Mouse (Mus musculus): ENCODE data around the gene Ip6k1. TPM values are rescaled to one million over a fixed set of nuclear protein-coding genes. Genes with fewer than 3 reads are reported as not detected.

Ip6k1 gene
- polyA plus RNA-seq, 1 experiment, result 34.4 TPM

- Histone ChIP-seq H3ac (ENCODE audit: control insufficient read depth, insufficient read length) (no peak overlapping the region), H3K36me3 (ENCODE audit: control insufficient read depth, insufficient read depth) (no peaks in the 10 kb centered on the region), H3K4me3 (no peak overlapping the region), H3K27me3 (ENCODE audit: control insufficient read depth, insufficient read depth, insufficient read length) (peaks cover 4% of the 10 kb centered on the region), H3K79me2 (ENCODE audit: control insufficient read depth, insufficient read depth) (no peaks in the 10 kb centered on the region), H3K4me2 (ENCODE audit: low read depth) (no peak overlapping the region)
- TF ChIP-seq MYOD1 (IDR thresholded peaks at IDR 0.05; ENCODE audit: control insufficient read depth in 1 of 3, insufficient read length in 2 of 3, low read depth in 2 of 3) (no peak), E2F4 (IDR thresholded peaks at IDR 0.05; ENCODE audit: insufficient read depth) (no peak)
Observed at GRCm38 (mm10) chr9:107987950-107988349, 14.4 kb upstream of the Ip6k1 start.

GRCm38 (mm10) chr9:107992197-107992596, 10.1 kb upstream of the Ip6k1 start, which contains the start of gene Cdhr4:
Cdhr4 (plus strand) TSS chr9:107992497.
- H3K79me2 ChIP-seq (ENCODE audit: control insufficient read depth, insufficient read depth), result no peaks in the 10 kb centered on the region
- no peaks in the 10 kb centered on the region for H3K36me3 ChIP-seq (ENCODE audit: control insufficient read depth, insufficient read depth)
- H3K4me3 ChIP-seq, result no peak within 1 kb of the TSS
- H3K4me2 ChIP-seq (ENCODE audit: low read depth), result no peak within 1 kb of the TSS
- H3K27me3 ChIP-seq (ENCODE audit: control insufficient read depth, insufficient read depth, insufficient read length), result peaks cover 14% of the 10 kb centered on the region
- TF ChIP-seq E2F4 (IDR thresholded peaks at IDR 0.05; ENCODE audit: insufficient read depth) (no peak), MYOG (IDR thresholded peaks at IDR 0.05; ENCODE audit: control insufficient read depth in 1 of 3, insufficient read depth in 1 of 3, insufficient read length in 2 of 3, low read depth in 2 of 3) (no peak), SRF (IDR thresholded peaks at IDR 0.05; ENCODE audit: control insufficient read depth, insufficient read length, low read depth) (no peak), POLR2A (IDR thresholded peaks at IDR 0.05; ENCODE audit: insufficient read length, low read depth) (no peak), USF1 (IDR thresholded peaks at IDR 0.05; ENCODE audit: low read depth) (no peak), CEBPB (IDR thresholded peaks at IDR 0.05; ENCODE audit: insufficient read depth, poor library complexity, severe bottlenecking) (no peak), POLR2AphosphoS2 (IDR thresholded peaks at IDR 0.05; ENCODE audit: insufficient read length, low read depth) (no peak), MYOD1 (IDR thresholded peaks at IDR 0.05; ENCODE audit: control insufficient read depth in 1 of 3, insufficient read length in 2 of 3, low read depth in 2 of 3) (no peak), MAX (IDR thresholded peaks at IDR 0.05; ENCODE audit: low read depth) (no peak), TCF3 (IDR thresholded peaks at IDR 0.05; ENCODE audit: insufficient read length, low read depth) (no peak), REST (IDR thresholded peaks at IDR 0.05; ENCODE audit: insufficient read depth, insufficient read length) (no peak)
- no peak within 1 kb of the TSS for H3ac ChIP-seq (ENCODE audit: control insufficient read depth, insufficient read length)

DNA sequence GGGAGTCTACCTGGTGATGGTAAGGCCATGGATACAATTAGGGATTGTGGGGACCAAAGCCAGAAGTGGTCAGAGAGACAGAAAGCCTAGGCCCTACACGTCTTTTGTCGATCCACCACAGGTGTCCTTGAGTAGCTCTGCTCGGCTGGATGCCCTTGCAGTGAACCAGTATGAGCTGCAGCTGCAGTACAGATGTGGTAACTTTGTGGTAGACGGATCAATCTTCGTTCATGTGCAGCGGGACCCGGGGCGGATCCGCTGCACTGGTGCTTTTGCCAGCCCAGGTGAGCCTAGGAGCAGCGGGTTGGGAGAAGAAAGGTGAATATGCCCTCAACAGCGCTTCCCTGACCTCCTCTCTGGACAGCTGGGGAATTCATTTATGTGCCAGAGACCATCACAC, 9.3 kb upstream of the Ip6k1 start:
- TF ChIP-seq TCF12 (IDR thresholded peaks at IDR 0.05; ENCODE audit: insufficient read depth, poor library complexity, severe bottlenecking) (no peak), POLR2AphosphoS2 (IDR thresholded peaks at IDR 0.05; ENCODE audit: insufficient read length, low read depth) (no peak), MAX (IDR thresholded peaks at IDR 0.05; ENCODE audit: low read depth) (no peak)
- Histone ChIP-seq H3K4me3 (no peak overlapping the region), H3K36me3 (ENCODE audit: control insufficient read depth, insufficient read depth) (no peaks in the 10 kb centered on the region)

GRCm38 (mm10) chr9:107994464-107994863, 7.8 kb upstream of the Ip6k1 start:
- H3ac ChIP-seq (ENCODE audit: control insufficient read depth, insufficient read length), result no peak overlapping the region
- no peak overlapping the region for H3K4me3 ChIP-seq
- H3K27me3 ChIP-seq (ENCODE audit: control insufficient read depth, insufficient read depth, insufficient read length), result peaks cover 37% of the 10 kb centered on the region
- H3K4me2 ChIP-seq (ENCODE audit: low read depth), result no peak overlapping the region
- TF ChIP-seq E2F4 (IDR thresholded peaks at IDR 0.05; ENCODE audit: insufficient read depth), result no peak
- H3K36me3 ChIP-seq (ENCODE audit: control insufficient read depth, insufficient read depth), result no peaks in the 10 kb centered on the region
- no peaks in the 10 kb centered on the region for H3K79me2 ChIP-seq (ENCODE audit: control insufficient read depth, insufficient read depth)

More for the DNA sequence above, 9.3 kb upstream of the Ip6k1 start:
- Histone ChIP-seq H3K79me2 (ENCODE audit: control insufficient read depth, insufficient read depth) (no peaks in the 10 kb centered on the region), H3ac (ENCODE audit: control insufficient read depth, insufficient read length) (no peak overlapping the region), H3K4me2 (ENCODE audit: low read depth) (no peak overlapping the region), H3K27me3 (ENCODE audit: control insufficient read depth, insufficient read depth, insufficient read length) (peaks cover 22% of the 10 kb centered on the region)

DNA sequence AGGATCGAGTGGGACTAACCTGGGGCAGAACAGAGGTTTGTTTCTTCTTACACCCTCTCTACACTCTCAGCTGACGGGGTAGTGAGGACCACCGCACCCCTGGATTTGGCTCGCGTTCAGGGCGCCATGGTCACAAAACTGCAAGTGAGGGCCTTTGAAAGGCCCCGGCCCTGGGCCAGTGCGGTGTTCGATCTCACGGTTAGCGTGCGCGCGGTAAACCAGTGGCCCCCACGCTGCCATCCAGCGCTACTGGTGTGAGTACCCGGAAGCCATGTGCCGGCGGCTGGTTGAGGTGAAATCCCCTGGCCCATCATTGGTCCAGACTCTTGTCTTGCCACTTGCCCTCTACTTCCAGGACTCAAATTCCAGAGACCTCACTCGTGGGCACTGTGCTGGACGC, 6.8 kb upstream of the Ip6k1 start:
- no peak overlapping the region for H3ac ChIP-seq (ENCODE audit: control insufficient read depth, insufficient read length)
- no peak for TF ChIP-seq MYOD1 (IDR thresholded peaks at IDR 0.05; ENCODE audit: control insufficient read depth in 1 of 3, insufficient read length in 2 of 3, low read depth in 2 of 3)
- no peak for TF ChIP-seq MYOG (IDR thresholded peaks at IDR 0.05; ENCODE audit: control insufficient read depth in 1 of 3, insufficient read depth in 1 of 3, insufficient read length in 2 of 3, low read depth in 2 of 3)
- TF ChIP-seq USF1 (IDR thresholded peaks at IDR 0.05; ENCODE audit: low read depth), result no peak
- no peak for TF ChIP-seq POLR2AphosphoS2 (IDR thresholded peaks at IDR 0.05; ENCODE audit: insufficient read length, low read depth)
- no peak for TF ChIP-seq REST (IDR thresholded peaks at IDR 0.05; ENCODE audit: insufficient read depth, insufficient read length)
- TF ChIP-seq E2F4 (IDR thresholded peaks at IDR 0.05; ENCODE audit: insufficient read depth), result no peak
- no peak for TF ChIP-seq TCF12 (IDR thresholded peaks at IDR 0.05; ENCODE audit: insufficient read depth, poor library complexity, severe bottlenecking)
- TF ChIP-seq CEBPB (IDR thresholded peaks at IDR 0.05; ENCODE audit: insufficient read depth, poor library complexity, severe bottlenecking), result no peak
- TF ChIP-seq TCF3 (IDR thresholded peaks at IDR 0.05; ENCODE audit: insufficient read length, low read depth), result no peak
- no peak for TF ChIP-seq MAX (IDR thresholded peaks at IDR 0.05; ENCODE audit: low read depth)
- no peak for TF ChIP-seq POLR2A (IDR thresholded peaks at IDR 0.05; ENCODE audit: insufficient read length, low read depth)
- no peak for TF ChIP-seq SRF (IDR thresholded peaks at IDR 0.05; ENCODE audit: control insufficient read depth, insufficient read length, low read depth)
- no peak overlapping the region for H3K4me2 ChIP-seq (ENCODE audit: low read depth)
- H3K79me2 ChIP-seq (ENCODE audit: control insufficient read depth, insufficient read depth), result no peaks in the 10 kb centered on the region
- no peaks in the 10 kb centered on the region for H3K36me3 ChIP-seq (ENCODE audit: control insufficient read depth, insufficient read depth)
- H3K4me3 ChIP-seq, result no peak overlapping the region
- peaks cover 40% of the 10 kb centered on the region for H3K27me3 ChIP-seq (ENCODE audit: control insufficient read depth, insufficient read depth, insufficient read length)

DNA sequence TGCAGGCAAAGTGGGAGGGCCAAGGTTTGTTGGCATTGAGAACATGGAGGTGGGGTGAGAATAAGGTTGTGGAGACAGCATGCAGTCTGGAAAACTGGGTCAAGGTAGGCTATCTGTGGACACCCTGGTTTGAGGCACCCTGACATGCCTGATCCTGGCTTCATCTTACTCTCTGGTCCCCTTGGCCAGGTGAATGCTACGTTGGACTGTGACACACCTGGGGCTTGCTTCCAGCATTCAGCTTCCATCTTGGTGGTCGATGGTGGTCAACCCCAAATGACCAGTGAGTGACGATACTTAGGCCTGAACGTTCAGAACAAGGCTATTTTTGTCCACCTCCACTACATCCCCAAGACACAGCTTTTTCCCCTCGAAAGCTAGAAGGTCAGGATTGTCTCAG, 6.3 kb upstream of the Ip6k1 start, which contains the start of gene Gm20662:
TSS of gene Gm20662 (plus strand) at position 301 of the 400 bp plus-strand sequence.
- H3K27me3 ChIP-seq (ENCODE audit: control insufficient read depth, insufficient read depth, insufficient read length), result peaks cover 40% of the 10 kb centered on the region
- H3K4me3 ChIP-seq, result no peak within 1 kb of the TSS
- no peak within 1 kb of the TSS for H3ac ChIP-seq (ENCODE audit: control insufficient read depth, insufficient read length)
- H3K79me2 ChIP-seq (ENCODE audit: control insufficient read depth, insufficient read depth), result no peaks in the 10 kb centered on the region
- TF ChIP-seq POLR2AphosphoS2 (IDR thresholded peaks at IDR 0.05; ENCODE audit: insufficient read length, low read depth) (no peak), TCF12 (IDR thresholded peaks at IDR 0.05; ENCODE audit: insufficient read depth, poor library complexity, severe bottlenecking) (no peak), SRF (IDR thresholded peaks at IDR 0.05; ENCODE audit: control insufficient read depth, insufficient read length, low read depth) (no peak), POLR2A (IDR thresholded peaks at IDR 0.05; ENCODE audit: insufficient read length, low read depth) (no peak), MYOD1 (IDR thresholded peaks at IDR 0.05; ENCODE audit: control insufficient read depth in 1 of 3, insufficient read length in 2 of 3, low read depth in 2 of 3) (no peak), MAX (IDR thresholded peaks at IDR 0.05; ENCODE audit: low read depth) (no peak), USF1 (IDR thresholded peaks at IDR 0.05; ENCODE audit: low read depth) (no peak), CEBPB (IDR thresholded peaks at IDR 0.05; ENCODE audit: insufficient read depth, poor library complexity, severe bottlenecking) (no peak), TCF3 (IDR thresholded peaks at IDR 0.05; ENCODE audit: insufficient read length, low read depth) (no peak), MYOG (IDR thresholded peaks at IDR 0.05; ENCODE audit: control insufficient read depth in 1 of 3, insufficient read depth in 1 of 3, insufficient read length in 2 of 3, low read depth in 2 of 3) (no peak), REST (IDR thresholded peaks at IDR 0.05; ENCODE audit: insufficient read depth, insufficient read length) (no peak), E2F4 (IDR thresholded peaks at IDR 0.05; ENCODE audit: insufficient read depth) (no peak)
- H3K4me2 ChIP-seq (ENCODE audit: low read depth), result no peak within 1 kb of the TSS
- no peaks in the 10 kb centered on the region for H3K36me3 ChIP-seq (ENCODE audit: control insufficient read depth, insufficient read depth)

All from myocyte (in vitro differentiated cells).